Mouse (Mus musculus) skeletal muscle tissue, postnatal 0 days (tissue): ENCODE results near the gene Olfr1361. TPM values are rescaled to one million over a fixed set of nuclear protein-coding genes. Genes with fewer than 3 reads are reported as not detected.

Experiments used
- polyA plus RNA-seq: library from polyadenylated mRNA; unstranded; fragments of >200 nt; fragmentation: Nextera tagmentation; extraction: Ambion mirVana; gene quantifications from 2 replicates; pipeline ENCODE4 v1.2.1, GENCODE M21; 2015

Gene Olfr1361
- not detected in 2 replicates for polyA plus RNA-seq

GRCm38 (mm10) chr13:21663286-21663685 is at the start of gene Olfr1361:
Olfr1361 (minus strand) TSS chr13:21663386.

DNA sequence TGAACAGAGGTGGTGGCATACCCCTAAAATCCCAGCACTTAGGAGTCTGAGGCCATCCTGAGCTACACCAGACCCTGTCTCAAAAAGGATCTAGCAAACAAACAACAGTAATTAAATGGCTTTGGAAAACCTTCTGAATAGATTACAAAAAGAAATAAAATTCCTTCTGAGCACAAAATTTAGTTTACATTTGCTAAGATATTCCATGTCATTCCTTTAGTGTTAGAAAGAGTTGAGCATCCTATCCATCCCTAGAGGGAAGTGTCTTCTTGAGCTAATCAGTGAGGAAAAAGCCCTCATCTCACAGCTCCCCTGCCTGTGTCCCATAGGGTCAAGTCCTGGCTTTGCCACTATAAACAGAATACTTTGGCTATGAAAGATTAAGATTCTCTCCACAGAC is 34.6 kb upstream of the Olfr1361 start, which contains the start of gene Olfr1359:
TSS of gene Olfr1359 (plus strand) at position 301 of the 400 bp plus-strand sequence.

DNA sequence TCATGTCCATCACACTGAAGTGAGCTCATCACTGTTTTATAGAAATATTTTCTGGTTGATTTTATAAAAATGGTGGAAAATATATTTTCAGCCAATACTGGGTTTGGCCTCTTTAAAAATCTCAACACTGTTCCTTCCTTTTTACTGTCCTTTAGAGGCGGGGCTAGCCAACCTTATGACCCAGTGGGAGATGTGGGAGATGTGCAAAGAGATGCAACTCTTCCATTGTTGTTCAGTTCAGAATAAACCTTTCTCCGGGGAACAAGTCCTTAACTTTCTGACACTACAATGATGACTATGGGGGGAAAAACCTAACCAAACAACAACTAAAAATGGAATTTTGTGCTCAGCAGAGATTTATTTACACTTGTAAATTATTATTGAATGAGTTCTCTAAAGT is 14.1 kb upstream of the Olfr1361 start, which contains the start of gene Olfr1360:
TSS of gene Olfr1360 (minus strand) at position 101 of the 400 bp plus-strand sequence.

GRCm38 (mm10) chr13:21642418-21642817 is 20.8 kb downstream of the Olfr1361 start, which contains the start of gene Olfr11:
Olfr11 (minus strand) TSS chr13:21642518.

DNA sequence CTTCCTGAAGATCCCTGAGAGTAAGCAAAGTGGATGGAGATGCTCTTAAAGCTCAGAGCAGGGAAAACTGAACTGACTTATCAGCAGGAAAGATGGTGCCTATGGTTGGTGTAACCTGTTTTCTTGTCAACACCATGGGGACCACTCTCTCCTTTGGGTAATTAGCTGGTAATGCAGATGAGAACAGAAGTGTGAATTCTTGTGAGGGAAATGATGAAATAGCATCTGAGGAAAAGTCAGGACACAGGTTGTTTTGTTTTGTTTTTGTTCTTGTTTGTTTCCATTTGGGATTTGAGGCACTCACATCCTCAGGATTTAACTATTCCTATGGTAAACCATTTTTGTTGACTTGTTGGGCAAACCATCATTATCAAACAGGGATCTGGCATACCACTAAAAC is 49.3 kb downstream of the Olfr1361 start, which contains the start of gene Olfr1362:
TSS of gene Olfr1362 (minus strand) at position 101 of the 400 bp plus-strand sequence.

Other genes with a start within 250 kb of the Olfr1361 start
- 0.68 and 0.95 TPM in 2 replicates for gene Pgbd1, start 222.3 kb downstream of the Olfr1361 start, polyA plus RNA-seq
- gene Zscan26, start 209.7 kb downstream of the Olfr1361 start, polyA plus RNA-seq = 15.1 and 17.5 TPM in 2 replicates
- 1.4 and 1.7 TPM in 2 replicates for gene Nkapl, start 194.9 kb downstream of the Olfr1361 start, polyA plus RNA-seq
- gene Zkscan4, start 184.5 kb downstream of the Olfr1361 start, polyA plus RNA-seq = 1.5 and 2.0 TPM in 2 replicates
- not detected in 2 replicates for gene Gm10065, start 183.9 kb downstream of the Olfr1361 start, polyA plus RNA-seq
- 0.62 and 0.77 TPM in 2 replicates for gene AK157302, start 168.2 kb downstream of the Olfr1361 start, polyA plus RNA-seq
- gene Gm11273, start 162.0 kb downstream of the Olfr1361 start, polyA plus RNA-seq = 11.8 and 13.2 TPM in 2 replicates
- gene Zkscan8, start 132.3 kb downstream of the Olfr1361 start, polyA plus RNA-seq = 2.4 TPM in 2 replicates
- 0.10 TPM in 1 of 2 replicates, not detected in the other for gene Olfr1366, start 120.6 kb downstream of the Olfr1361 start, polyA plus RNA-seq
- gene Olfr1535, start 103.5 kb downstream of the Olfr1361 start, polyA plus RNA-seq = not detected in 2 replicates
- not detected in 2 replicates for gene Olfr1364, start 81.6 kb downstream of the Olfr1361 start, polyA plus RNA-seq
- gene Olfr1362, start 49.4 kb downstream of the Olfr1361 start, polyA plus RNA-seq = not detected in 2 replicates
- gene Olfr11, start 20.9 kb downstream of the Olfr1361 start, polyA plus RNA-seq = not detected in 2 replicates
- gene Olfr1360, start 14.0 kb upstream of the Olfr1361 start, polyA plus RNA-seq = not detected in 2 replicates
- gene Olfr1359, start 34.7 kb upstream of the Olfr1361 start, polyA plus RNA-seq = not detected in 2 replicates
- 0.60 and 0.77 TPM in 2 replicates for gene Hist1h2bl, start 52.8 kb upstream of the Olfr1361 start, polyA plus RNA-seq
- 5.6 and 8.3 TPM in 2 replicates for gene Hist1h2ai, start 53.0 kb upstream of the Olfr1361 start, polyA plus RNA-seq
- 1.9 and 3.5 TPM in 2 replicates for gene Hist1h3h, start 54.3 kb upstream of the Olfr1361 start, polyA plus RNA-seq
- gene Hist1h2bm, start 58.7 kb upstream of the Olfr1361 start, polyA plus RNA-seq = 0.33 and 0.82 TPM in 2 replicates
- gene Hist1h4j, start 71.7 kb upstream of the Olfr1361 start, polyA plus RNA-seq = 0.26 and 0.30 TPM in 2 replicates
- 1.0 TPM in 1 of 2 replicates, not detected in the other for gene Hist1h4k, start 87.1 kb upstream of the Olfr1361 start, polyA plus RNA-seq
- 2.8 and 9.7 TPM in 2 replicates for gene Hist1h2ak, start 90.4 kb upstream of the Olfr1361 start, polyA plus RNA-seq
- 0.77 and 1.4 TPM in 2 replicates for gene Hist1h2bn, start 90.7 kb upstream of the Olfr1361 start, polyA plus RNA-seq
- gene Hist1h1b, start 117.2 kb upstream of the Olfr1361 start, polyA plus RNA-seq = 5.9 and 8.9 TPM in 2 replicates
- gene Hist1h3i, start 120.0 kb upstream of the Olfr1361 start, polyA plus RNA-seq = 37.6 and 38.4 TPM in 2 replicates
- 1.5 and 2.4 TPM in 2 replicates for gene Hist1h2an, start 123.8 kb upstream of the Olfr1361 start, polyA plus RNA-seq
- gene Hist1h2bp, start 124.1 kb upstream of the Olfr1361 start, polyA plus RNA-seq = 0.51 and 0.69 TPM in 2 replicates
- 3.3 and 7.3 TPM in 2 replicates for gene Hist1h2bq, start 146.8 kb upstream of the Olfr1361 start, polyA plus RNA-seq
- gene Hist1h2ao, start 147.1 kb upstream of the Olfr1361 start, polyA plus RNA-seq = not detected in 2 replicates
- not detected in 2 replicates for gene Hist1h4m, start 148.4 kb upstream of the Olfr1361 start, polyA plus RNA-seq
- gene Hist1h4n, start 168.8 kb upstream of the Olfr1361 start, polyA plus RNA-seq = 2.6 and 3.1 TPM in 2 replicates
- gene Hist1h2ap, start 170.1 kb upstream of the Olfr1361 start, polyA plus RNA-seq = 1,124 and 1,146 TPM in 2 replicates
- 2.9 and 6.3 TPM in 2 replicates for gene Hist1h2br, start 170.4 kb upstream of the Olfr1361 start, polyA plus RNA-seq